Mouse (Mus musculus) olfactory bulb, adult 2 months (tissue): ENCODE results near the gene Mettl23. TPM values are rescaled to one million over a fixed set of nuclear protein-coding genes. Genes with fewer than 3 reads are reported as not detected.
A peak's percentile ranks its signal among the peaks of the same experiment; 100 is the strongest.
"Not testable (repeated sequence)": the region's sequence is repeated elsewhere in the genome, so short reads cannot be mapped to it uniquely, and the experiment has no call there.

Experiments
- H3K27ac ChIP-seq: fragments of 200-500 bp; 2 replicates; pipeline ENCODE4 v1.5.1; 2012; ENCODE audit warnings: low read depth, low read length; ENCODE audit not compliant: insufficient read depth
- H3K4me1 ChIP-seq: fragments of 200-500 bp; 2 replicates; pipeline ENCODE4 v1.6.1; 2012; ENCODE audit warnings: low read length; ENCODE audit not compliant: control insufficient read depth, insufficient read depth
- H3K4me3 ChIP-seq: fragments of 200-500 bp; 2 replicates; pipeline ENCODE4 v1.5.1; 2012; ENCODE audit warnings: mild to moderate bottlenecking, low read depth, low read length, moderate library complexity; ENCODE audit not compliant: insufficient read depth
- CTCF ChIP-seq: fragments of 200-500 bp; IDR thresholded peaks from 2 replicates; pipeline ENCODE4 v1.5.1; 2012; ENCODE audit warnings: low read depth, mild to moderate bottlenecking, low read length, moderate library complexity; ENCODE audit not compliant: insufficient read depth
- POLR2A ChIP-seq: fragments of 200-500 bp; IDR thresholded peaks from 2 replicates; pipeline ENCODE4 v1.6.1; 2012; ENCODE audit warnings: mild to moderate bottlenecking, low read depth, low read length, moderate library complexity; ENCODE audit not compliant: insufficient read depth
- WGBS: fragments of 180-500 bp; shearing (Covaris S2); methylation state at CpG from one replicate; pipeline ENCODE4 v1.1.7; 2018; 5-methylcytosine and 5-hydroxymethylcytosine counted together
- polyA plus RNA-seq: library from polyadenylated mRNA; stranded (reverse); fragments of >200 nt; gene quantifications from 2 replicates; pipeline ENCODE4 v1.2.4, GENCODE M21; 2012; ENCODE audit warnings: low replicate concordance; ENCODE audit not compliant: missing spikeins, insufficient read depth, insufficient read length

Mettl23 gene
- polyA plus RNA-seq, 1 experiment: not detected

- TF ChIP-seq POLR2A (no peak), CTCF (no peak)
- Histone ChIP-seq H3K4me1 (peaks cover 25% of the 10 kb centered on the region), H3K4me3 (no peak overlapping the region), H3K27ac (no peak overlapping the region)
- WGBS: 61% methylated on average over 7 of the region's 7 CpGs
These were observed 3.5 kb upstream of the Mettl23 start for GRCm38 (mm10) chr11:116839601-116840000.

GRCm38 (mm10) chr11:116840748-116841147 is 2.3 kb upstream of the Mettl23 start:
- 79% methylated on average over 4 of the region's 4 CpGs for WGBS
- TF ChIP-seq POLR2A: no peak
- TF ChIP-seq CTCF: no peak
- H3K4me3 ChIP-seq: no peak overlapping the region
- H3K4me1 ChIP-seq: peaks cover 25% of the 10 kb centered on the region
- H3K27ac ChIP-seq: no peak overlapping the region

- Histone ChIP-seq H3K27ac (peak overlapping the region; percentile 66), H3K4me1 (peaks cover 22% of the 10 kb centered on the region), H3K4me3 (peak overlapping the region; percentile 66)
- WGBS: under 1% methylated on average over 73 of the region's 73 CpGs
- no peak for TF ChIP-seq CTCF
- no peak for TF ChIP-seq POLR2A
These were observed 382 bp upstream of the Mettl23 start for GRCm38 (mm10) chr11:116842531-116843260.

- WGBS: 76% methylated on average over 4 of the region's 4 CpGs
- Histone ChIP-seq H3K4me3 (no peak overlapping the region), H3K4me1 (peaks cover 6% of the 10 kb centered on the region; the same call in 1 of the 2 replicates), H3K27ac (no peak overlapping the region)
- no peak for TF ChIP-seq CTCF
These were observed 3.6 kb downstream of the Mettl23 start for GRCm38 (mm10) chr11:116846593-116847181.

- WGBS: 87% methylated on average over 3 of the region's 3 CpGs
- peaks cover 5% of the 10 kb centered on the region; the same call in 1 of the 2 replicates for H3K4me1 ChIP-seq
- TF ChIP-seq CTCF (no peak), POLR2A (no peak)
- H3K4me3 ChIP-seq: no peak overlapping the region
- no peak overlapping the region for H3K27ac ChIP-seq
These were observed 4.4 kb downstream of the Mettl23 start for GRCm38 (mm10) chr11:116847187-116848085.

- 81% methylated on average over 5 of the region's 5 CpGs for WGBS
- Histone ChIP-seq H3K27ac (no peak overlapping the region), H3K4me1 (peaks cover 3% of the 10 kb centered on the region; the same call in 1 of the 2 replicates), H3K4me3 (no peak overlapping the region)
- TF ChIP-seq CTCF (no peak), POLR2A (no peak)
These were observed 5.2 kb downstream of the Mettl23 start for GRCm38 (mm10) chr11:116848086-116848876.

GRCm38 (mm10) chr11:116848877-116849178 is 5.8 kb downstream of the Mettl23 start:
- H3K4me1 ChIP-seq, H3K27ac ChIP-seq, H3K4me3 ChIP-seq: not testable (repeated sequence)
- 60% methylated on average over 2 of the region's 2 CpGs for WGBS

- no peak overlapping the region for H3K27ac ChIP-seq
- no peaks in the 10 kb centered on the region for H3K4me1 ChIP-seq
- no peak for TF ChIP-seq CTCF
- no peak for TF ChIP-seq POLR2A
- no peak overlapping the region for H3K4me3 ChIP-seq
These were observed 6.5 kb downstream of the Mettl23 start for GRCm38 (mm10) chr11:116849587-116849986.
